Mouse (Mus musculus) embryonic facial prominence, embryonic 15.5 days (tissue): ENCODE results near the gene Arcn1. TPM values are rescaled to one million over a fixed set of nuclear protein-coding genes. Genes with fewer than 3 reads are reported as not detected.

ENCODE experiments used
- ATAC-seq: fragments of 200-750 bp; cut with Nextera tagmentation; 2 replicates; pipeline ENCODE4 v1.8.0; 2017; ENCODE audit warnings: low read depth, moderate TSS enrichment; ENCODE audit not compliant: insufficient number of reproducible peaks, low FRiP score, low TSS enrichment
- H3K27ac ChIP-seq: fragments of 300-500 bp; sonication (generic); replicated peaks from 2 replicates; pipeline ENCODE4 v1.5.1; 2015; ENCODE audit warnings: mild to moderate bottlenecking, inconsistent platforms
- H3K27me3 ChIP-seq: fragments of 300-500 bp; sonication (generic); 2 replicates; pipeline ENCODE4 v1.6.1; 2015; ENCODE audit warnings: inconsistent platforms
- H3K36me3 ChIP-seq: fragments of 300-500 bp; sonication (generic); 2 replicates; pipeline ENCODE4 v1.6.1; 2015; ENCODE audit warnings: mild to moderate bottlenecking, inconsistent platforms
- H3K4me1 ChIP-seq: fragments of 300-500 bp; sonication (generic); 2 replicates; pipeline ENCODE4 v1.6.1; 2015; ENCODE audit warnings: inconsistent platforms
- H3K4me2 ChIP-seq: fragments of 300-500 bp; sonication (generic); replicated peaks from 2 replicates; pipeline ENCODE4 v1.6.1; 2015; ENCODE audit warnings: mild to moderate bottlenecking, inconsistent platforms
- H3K4me3 ChIP-seq: fragments of 300-500 bp; sonication (generic); replicated peaks from 2 replicates; pipeline ENCODE4 v1.5.1; 2015; ENCODE audit warnings: mild to moderate bottlenecking, inconsistent platforms
- H3K9ac ChIP-seq: fragments of 300-500 bp; sonication (generic); 2 replicates; pipeline ENCODE4 v1.6.1; 2015; ENCODE audit warnings: inconsistent platforms
- H3K9me3 ChIP-seq: fragments of 300-500 bp; sonication (generic); replicated peaks from 2 replicates; pipeline ENCODE4 v1.6.1; 2016; ENCODE audit warnings: inconsistent platforms
- WGBS: fragments of 180-500 bp; shearing (Covaris S2); methylation state at CpG from one replicate; pipeline ENCODE4 v1.1.7; 2015; 5-methylcytosine and 5-hydroxymethylcytosine counted together
- polyA plus RNA-seq: library from polyadenylated mRNA; unstranded; fragments of >200 nt; fragmentation: Nextera tagmentation; extraction: Ambion mirVana; gene quantifications from 2 replicates; pipeline ENCODE4 v1.2.1, GENCODE M21; 2015

Arcn1 gene
- polyA plus RNA-seq, 1 experiment from 2014 or later = 195 TPM

DNA sequence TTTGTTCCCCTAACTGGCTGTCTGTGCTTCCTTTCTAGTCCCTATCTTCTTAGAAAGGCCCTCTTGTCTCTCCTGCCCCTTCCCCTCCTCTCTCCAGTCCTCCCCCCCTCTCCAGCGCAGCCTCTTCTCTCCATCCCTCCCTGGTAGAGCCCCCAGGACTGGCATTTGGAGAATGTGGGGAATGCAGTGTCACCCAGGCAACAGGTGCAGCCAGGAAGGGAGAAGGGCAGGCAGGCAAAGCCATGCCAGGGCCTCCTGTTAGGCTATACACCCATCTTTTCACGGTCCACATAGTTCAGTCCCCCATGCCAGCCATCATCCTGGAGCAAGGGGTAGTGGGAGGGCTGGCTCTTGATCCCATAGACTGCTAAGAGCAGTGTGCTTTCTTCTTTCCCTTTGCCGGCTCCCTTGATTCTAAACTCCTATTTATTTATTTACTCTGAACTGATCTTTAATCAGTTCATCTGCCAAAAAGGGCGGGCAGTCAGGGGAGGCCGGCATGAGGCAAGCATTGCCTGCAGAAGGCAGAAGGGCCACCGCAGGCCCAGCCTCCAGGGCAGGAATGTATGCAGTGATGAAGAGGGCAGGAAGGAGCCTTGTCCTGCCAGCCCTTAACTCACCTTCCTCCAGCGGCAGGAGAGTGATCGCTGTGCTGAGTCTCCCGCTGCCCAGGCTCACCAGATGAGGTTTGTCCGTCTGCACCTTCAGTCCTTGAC, 41.1 kb downstream of the Arcn1 start:
- Histone ChIP-seq H3K27me3 (no peaks in the 10 kb centered on the region), H3K4me3 (no peak overlapping the region), H3K36me3 (no peaks in the 10 kb centered on the region), H3K4me1 (peaks cover 61% of the 10 kb centered on the region), H3K9me3 (no peaks in the 10 kb centered on the region), H3K9ac (no peak overlapping the region), H3K27ac (no peak overlapping the region), H3K4me2 (no peak overlapping the region)
- 40% methylated on average over 10 of the region's 10 CpGs for WGBS
- no peak for ATAC-seq

DNA sequence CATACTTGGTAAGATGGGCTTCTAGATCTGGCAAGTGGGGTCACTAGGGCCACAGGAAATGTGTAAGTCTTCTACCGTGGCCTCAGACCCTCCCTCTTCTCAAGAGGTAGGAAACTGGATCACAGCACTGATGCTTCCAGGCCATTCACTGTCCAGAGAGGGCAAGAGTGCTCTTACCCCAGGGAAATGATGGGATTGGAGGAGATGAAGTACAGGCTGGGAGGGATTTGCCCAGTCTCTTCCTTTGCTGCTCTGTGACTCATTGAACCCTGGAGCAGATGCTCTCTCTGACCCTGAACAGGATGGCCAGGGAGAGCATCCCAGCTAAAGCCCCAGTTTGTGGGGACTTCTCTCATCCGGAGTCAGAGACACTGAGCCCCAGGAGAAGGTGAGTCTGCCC, 43.0 kb downstream of the Arcn1 start:
- H3K4me1 ChIP-seq = peaks cover 77% of the 10 kb centered on the region
- WGBS = 18% methylated on average over 2 of the region's 2 CpGs

DNA sequence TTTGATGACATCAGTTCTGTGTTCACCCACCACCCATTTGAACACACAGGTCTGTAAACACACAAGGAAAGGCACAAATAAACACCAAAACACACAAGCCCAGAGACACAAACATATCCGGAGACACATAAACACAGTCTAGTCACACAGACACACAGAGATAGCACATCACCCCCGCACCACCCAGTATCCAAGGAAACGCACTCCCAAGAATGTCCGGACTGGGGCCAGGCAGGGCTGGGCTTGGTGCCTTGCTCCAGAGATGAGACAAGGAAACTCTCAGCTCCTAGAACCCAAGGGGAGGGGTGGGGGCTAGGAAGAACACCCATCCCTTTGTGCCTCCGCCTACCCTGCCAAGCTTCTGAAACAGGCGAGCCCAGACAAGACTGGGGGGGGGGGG, 43.4 kb downstream of the Arcn1 start:
- no peak for ATAC-seq
- no peak overlapping the region for H3K9ac ChIP-seq
- no peaks in the 10 kb centered on the region for H3K9me3 ChIP-seq
- no peak overlapping the region for H3K4me2 ChIP-seq
- H3K36me3 ChIP-seq = no peaks in the 10 kb centered on the region
- H3K27ac ChIP-seq = peak overlapping the region; percentile 87
- H3K4me3 ChIP-seq = no peak overlapping the region
- H3K27me3 ChIP-seq = no peaks in the 10 kb centered on the region
- 47% methylated on average over 6 of the region's 6 CpGs for WGBS
- peaks cover 82% of the 10 kb centered on the region for H3K4me1 ChIP-seq

More for the DNA sequence above, 43.0 kb downstream of the Arcn1 start:
- no peak overlapping the region for H3K4me2 ChIP-seq
- no peaks in the 10 kb centered on the region for H3K9me3 ChIP-seq
- no peaks in the 10 kb centered on the region for H3K27me3 ChIP-seq
- H3K36me3 ChIP-seq = no peaks in the 10 kb centered on the region
- no peak overlapping the region for H3K9ac ChIP-seq
- H3K27ac ChIP-seq = peak overlapping the region; percentile 87
- no peak overlapping the region for H3K4me3 ChIP-seq
- ATAC-seq = no peak

DNA sequence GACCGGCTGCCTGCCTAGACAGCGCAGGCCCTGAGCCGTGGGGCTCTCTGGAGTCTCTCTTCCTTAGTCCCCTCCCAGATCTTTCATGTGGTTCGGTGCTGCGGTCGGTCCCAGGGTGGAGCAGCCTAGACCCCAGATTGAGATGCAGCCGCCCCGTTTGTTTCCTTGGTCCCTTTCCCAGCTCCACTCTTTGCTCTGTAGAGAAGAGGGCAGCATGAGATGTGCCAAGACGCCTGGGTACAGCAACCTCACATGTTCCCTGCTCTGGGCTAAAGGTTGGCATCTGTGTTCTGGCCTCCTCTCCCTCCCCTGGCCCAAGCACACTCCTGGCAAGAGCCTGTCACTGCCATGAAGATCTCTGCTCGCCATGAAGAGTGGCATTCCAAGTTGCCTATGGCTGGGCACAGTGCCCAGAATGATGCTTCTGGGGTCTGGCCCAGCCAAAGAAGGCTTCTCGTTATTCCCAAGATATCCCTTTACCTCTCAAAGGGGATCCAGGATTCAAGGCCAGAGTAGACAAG, 44.1 kb downstream of the Arcn1 start:
- no peak overlapping the region for H3K9ac ChIP-seq
- H3K4me1 ChIP-seq = peaks cover 84% of the 10 kb centered on the region
- 0 out of 2 replicates have a peak, but pooled peaks have one; percentile 43 for ATAC-seq
- H3K27ac ChIP-seq = peak overlapping the region; percentile 87
- no peak overlapping the region for H3K4me2 ChIP-seq
- H3K4me3 ChIP-seq = no peak overlapping the region
- H3K36me3 ChIP-seq = no peaks in the 10 kb centered on the region
- no peaks in the 10 kb centered on the region for H3K9me3 ChIP-seq
- no peaks in the 10 kb centered on the region for H3K27me3 ChIP-seq
- 40% methylated on average over 11 of the region's 11 CpGs for WGBS

DNA sequence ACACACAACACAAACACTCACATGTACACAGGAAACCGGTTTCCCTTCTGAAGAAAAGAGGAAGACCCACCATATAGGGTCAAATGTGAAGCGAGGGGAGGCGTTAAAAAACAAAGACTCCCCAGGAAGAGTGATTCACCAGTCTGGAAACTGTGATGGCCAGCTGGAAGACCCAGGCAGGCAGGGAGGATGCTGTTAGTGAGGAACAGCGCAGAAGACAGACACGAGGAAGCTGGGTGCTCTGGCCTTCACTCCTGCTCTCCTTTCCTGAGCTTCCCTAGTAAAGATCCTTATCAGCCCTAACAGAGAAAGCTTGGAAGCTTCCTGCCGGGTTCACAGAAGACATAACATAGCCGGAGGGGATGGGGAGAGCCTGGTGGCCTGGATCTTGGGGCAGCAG, 44.6 kb downstream of the Arcn1 start:
- Histone ChIP-seq H3K27me3 (no peaks in the 10 kb centered on the region), H3K4me2 (no peak overlapping the region), H3K4me3 (no peak overlapping the region), H3K27ac (peak overlapping the region; percentile 87), H3K9ac (no peak overlapping the region), H3K36me3 (peaks cover 6% of the 10 kb centered on the region; the same call in 1 of the 2 replicates), H3K4me1 (peaks cover 84% of the 10 kb centered on the region), H3K9me3 (no peaks in the 10 kb centered on the region)
- WGBS = 36% methylated on average over 7 of the region's 7 CpGs
- no peak for ATAC-seq

DNA sequence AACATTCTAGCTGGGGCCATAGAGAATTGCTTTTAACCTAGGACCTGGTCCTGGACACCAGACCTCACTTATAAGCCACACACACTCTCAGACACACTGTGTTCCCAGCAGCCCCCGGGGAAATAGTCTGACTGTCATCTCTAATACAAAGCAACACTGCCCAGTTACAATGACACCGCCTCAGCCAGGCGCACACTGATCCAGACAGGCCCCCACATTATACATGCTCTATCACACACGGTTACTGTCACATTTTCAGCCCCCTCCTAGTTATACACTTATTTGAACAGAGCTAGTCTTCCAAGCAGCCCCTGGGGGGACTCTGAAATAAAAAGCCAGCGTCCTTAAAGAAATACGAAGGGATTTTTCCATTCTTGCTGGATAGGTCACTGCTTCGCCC, 45.1 kb downstream of the Arcn1 start:
- WGBS = 58% methylated on average over 7 of the region's 7 CpGs

DNA sequence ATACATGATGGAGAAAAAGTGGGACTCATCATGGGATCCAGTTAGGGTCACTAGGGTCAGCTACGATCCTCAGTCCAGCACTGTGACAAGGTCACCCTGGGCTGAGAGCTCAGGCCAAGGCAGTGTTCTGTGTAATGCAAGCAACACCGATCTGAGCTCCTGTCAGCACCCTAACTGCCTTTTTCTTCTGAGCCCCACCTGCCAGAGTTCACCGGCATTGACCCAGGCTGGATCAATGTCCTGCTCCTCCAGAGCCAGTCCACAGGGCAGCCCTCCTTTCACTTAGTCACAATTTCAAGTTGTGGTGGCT, 45.8 kb downstream of the Arcn1 start:
- Histone ChIP-seq H3K4me2 (peak overlapping the region; percentile 80), H3K9ac (no peak overlapping the region)
- ATAC-seq = no peak

More for the DNA sequence above, 45.1 kb downstream of the Arcn1 start:
- no peaks in the 10 kb centered on the region for H3K27me3 ChIP-seq
- no peak overlapping the region for H3K4me3 ChIP-seq
- peaks cover 10% of the 10 kb centered on the region; the same call in 1 of the 2 replicates for H3K36me3 ChIP-seq
- H3K4me1 ChIP-seq = peaks cover 80% of the 10 kb centered on the region
- H3K9ac ChIP-seq = no peak overlapping the region
- no peak overlapping the region for H3K4me2 ChIP-seq
- H3K9me3 ChIP-seq = no peaks in the 10 kb centered on the region
- peak overlapping the region; percentile 87 for H3K27ac ChIP-seq
- ATAC-seq = no peak

DNA sequence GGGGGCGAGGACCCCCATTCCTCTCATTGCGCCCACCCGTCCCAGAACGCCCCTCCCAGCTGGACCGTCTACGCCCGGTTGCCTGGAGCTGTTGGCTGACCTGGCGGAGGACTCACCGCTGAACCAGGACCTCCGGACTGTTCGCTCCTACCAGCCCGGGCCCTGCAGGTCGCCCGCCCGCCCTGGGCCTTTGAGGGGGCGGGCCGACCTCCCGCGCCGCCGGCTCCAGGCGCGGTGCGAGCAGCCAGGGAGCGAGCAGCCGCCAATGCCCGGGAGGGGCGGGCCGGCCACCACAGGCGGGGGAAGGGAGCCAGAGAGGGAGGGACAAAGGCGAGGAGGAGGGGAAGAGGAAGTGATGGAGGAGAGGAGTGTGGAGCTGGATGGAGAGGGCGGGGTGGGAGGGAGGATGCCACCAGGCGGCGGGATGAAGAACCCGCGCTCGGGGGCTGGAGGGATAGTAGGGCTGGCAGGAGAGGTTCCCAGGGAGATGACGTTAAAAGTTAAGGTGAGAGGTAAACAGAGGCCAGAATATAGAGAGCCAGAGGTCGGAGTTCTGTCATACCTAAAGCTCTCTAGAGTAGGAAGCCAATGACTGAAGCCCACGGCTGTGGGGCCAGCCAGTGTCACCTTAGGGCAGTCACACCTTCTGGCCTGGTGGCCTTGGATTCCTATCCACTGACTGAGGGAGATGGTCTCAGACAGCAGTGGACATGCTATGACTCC, 46.3 kb downstream of the Arcn1 start:
- Histone ChIP-seq H3K9ac (peak overlapping the region; percentile 65), H3K4me3 (peak overlapping the region; percentile 64), H3K4me2 (peak overlapping the region; percentile 80), H3K27ac (peak overlapping the region; percentile 87), H3K36me3 (peaks cover 15% of the 10 kb centered on the region), H3K9me3 (no peaks in the 10 kb centered on the region), H3K4me1 (peaks cover 67% of the 10 kb centered on the region), H3K27me3 (no peaks in the 10 kb centered on the region)
- peak; percentile 85 for ATAC-seq
- 1% methylated on average over 39 of the region's 40 CpGs for WGBS

More for the DNA sequence above, 45.8 kb downstream of the Arcn1 start:
- no peak overlapping the region; the same call in 1 of the 2 replicates for H3K4me3 ChIP-seq
- peaks cover 72% of the 10 kb centered on the region for H3K4me1 ChIP-seq
- no peaks in the 10 kb centered on the region for H3K9me3 ChIP-seq
- whole genome bisulfite sequencing = 80% methylated on average over 3 of the region's 3 CpGs
- no peaks in the 10 kb centered on the region for H3K27me3 ChIP-seq
- H3K27ac ChIP-seq = peak overlapping the region; percentile 87; the same call in 1 of the 2 replicates
- H3K36me3 ChIP-seq = peaks cover 10% of the 10 kb centered on the region; the same call in 1 of the 2 replicates

DNA sequence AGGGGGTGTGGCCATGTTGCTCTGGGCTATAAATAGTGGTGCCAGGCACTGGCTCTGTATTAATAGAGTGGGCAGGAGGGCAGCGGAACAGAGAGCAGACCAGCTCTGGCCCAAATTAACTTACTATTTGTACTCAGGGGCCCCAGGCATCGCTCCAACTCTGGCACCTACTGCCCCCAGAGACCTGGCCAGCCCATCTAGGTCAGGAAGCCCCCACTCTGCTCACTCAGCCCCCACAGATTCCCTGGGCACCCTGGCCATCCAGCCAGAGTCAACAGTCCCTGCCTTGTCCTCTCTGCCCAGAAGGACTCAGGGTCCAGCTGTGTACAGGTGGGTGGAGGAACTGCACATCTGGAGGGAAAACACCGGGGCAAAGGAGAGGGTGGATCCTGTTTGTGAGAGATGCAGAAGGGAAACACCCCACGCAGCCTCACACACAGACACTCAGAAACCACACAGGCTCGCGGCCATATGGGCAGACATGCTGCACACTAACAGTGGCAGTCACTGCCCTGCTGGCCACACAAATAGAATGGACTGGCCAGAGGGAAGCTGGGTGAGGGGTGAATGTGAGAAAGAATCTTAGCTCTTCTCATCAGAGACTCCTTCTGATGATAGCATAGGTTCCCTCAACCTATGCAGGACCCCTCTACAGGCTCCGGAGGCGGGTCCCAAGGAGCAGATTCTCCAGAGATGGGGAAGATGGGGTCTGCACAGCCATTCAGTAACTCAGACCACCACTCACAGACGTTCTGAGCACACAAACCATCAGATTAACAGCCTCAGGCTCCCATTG, 47.1 kb downstream of the Arcn1 start:
- Histone ChIP-seq H3K27me3 (no peaks in the 10 kb centered on the region), H3K4me1 (peaks cover 60% of the 10 kb centered on the region), H3K36me3 (peaks cover 22% of the 10 kb centered on the region), H3K27ac (peak overlapping the region; percentile 58), H3K4me3 (peak overlapping the region; percentile 64), H3K9ac (peak overlapping the region; percentile 65), H3K9me3 (no peaks in the 10 kb centered on the region), H3K4me2 (peak overlapping the region; percentile 80)
- no peak for ATAC-seq
- 13% methylated on average over 9 of the region's 9 CpGs for WGBS

DNA sequence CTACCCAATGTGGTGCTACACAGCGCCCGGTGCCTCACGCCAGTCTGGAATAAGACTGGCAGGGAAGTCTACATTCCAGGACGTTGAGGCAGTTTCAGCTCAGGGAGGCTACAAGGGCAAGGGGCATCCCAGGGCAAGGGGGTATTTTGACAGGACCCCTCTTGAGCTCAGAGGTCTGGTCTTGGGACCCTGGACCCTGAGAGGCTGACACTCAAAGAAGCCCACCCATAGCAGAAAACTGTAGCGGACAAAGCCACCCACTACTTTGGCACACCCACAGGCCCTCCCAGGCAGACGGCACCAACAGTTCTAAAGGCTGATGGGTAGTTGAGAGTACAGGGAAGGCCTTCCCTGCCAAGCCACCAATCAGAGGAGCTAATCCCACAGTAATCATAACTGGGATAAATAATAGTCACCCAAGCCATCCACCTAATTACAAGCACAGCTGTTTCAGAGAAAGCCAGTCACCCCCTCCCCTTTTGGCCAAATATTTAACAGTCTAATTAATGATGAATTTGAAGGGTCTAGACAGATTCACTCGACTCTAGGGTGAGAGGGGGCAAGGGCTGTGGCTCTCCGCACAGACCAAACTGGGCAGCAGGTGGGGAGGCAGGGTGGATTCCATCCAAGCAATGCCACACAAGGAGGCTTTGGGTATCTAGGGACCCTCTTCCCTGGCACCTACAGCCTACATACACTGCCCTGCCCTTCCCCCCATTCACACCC, 47.9 kb downstream of the Arcn1 start:
- Histone ChIP-seq H3K36me3 (peaks cover 28% of the 10 kb centered on the region), H3K4me1 (peaks cover 53% of the 10 kb centered on the region), H3K27ac (0 out of 2 replicates have a peak overlapping the region, but pooled peaks have one; percentile 58), H3K9me3 (no peaks in the 10 kb centered on the region), H3K9ac (no peak overlapping the region), H3K27me3 (no peaks in the 10 kb centered on the region), H3K4me2 (peak overlapping the region; percentile 80), H3K4me3 (peak overlapping the region; percentile 64)
- 60% methylated on average over 8 of the region's 8 CpGs for WGBS
- ATAC-seq = no peak
